Mouse (Mus musculus) kidney, embryonic 16.5 days (tissue): Measurements from ENCODE around the gene Man2a1. TPM values are rescaled to one million over a fixed set of nuclear protein-coding genes. Genes with fewer than 3 reads are reported as not detected.
A peak's percentile ranks its signal among the peaks of the same experiment; 100 is the strongest.

Source experiments
- ATAC-seq: fragments of 200-750 bp; cut with Nextera tagmentation; 2 replicates; pipeline ENCODE4 v1.8.0; 2017; ENCODE audit warnings: moderate TSS enrichment; ENCODE audit not compliant: low FRiP score, low TSS enrichment
- H3K27ac ChIP-seq: fragments of 300-500 bp; sonication (generic); 2 replicates; pipeline ENCODE4 v1.5.1; 2014; ENCODE audit warnings: low read length
- H3K27me3 ChIP-seq: fragments of 300-500 bp; sonication (generic); 2 replicates; pipeline ENCODE4 v1.6.1; 2014; ENCODE audit warnings: low read length, control low read depth, mixed read lengths; ENCODE audit not compliant: insufficient read depth
- H3K36me3 ChIP-seq: fragments of 300-500 bp; sonication (generic); 2 replicates; pipeline ENCODE4 v1.6.1; 2014; ENCODE audit warnings: low read length, control low read depth, mixed read lengths; ENCODE audit not compliant: insufficient read depth
- H3K4me1 ChIP-seq: fragments of 300-500 bp; sonication (generic); 2 replicates; pipeline ENCODE4 v1.6.1; 2014; ENCODE audit warnings: low read length, control low read depth, mixed read lengths; ENCODE audit not compliant: insufficient read depth
- H3K4me2 ChIP-seq: fragments of 300-500 bp; sonication (generic); replicated peaks from 2 replicates; pipeline ENCODE4 v1.6.1; 2014; ENCODE audit warnings: low read depth, low read length
- H3K4me3 ChIP-seq: fragments of 300-500 bp; sonication (generic); 2 replicates; pipeline ENCODE4 v1.5.1; 2014; ENCODE audit warnings: mild to moderate bottlenecking, low read length
- H3K9ac ChIP-seq: fragments of 300-500 bp; sonication (generic); replicated peaks from 2 replicates; pipeline ENCODE4 v1.6.1; 2014; ENCODE audit warnings: low read length
- H3K9me3 ChIP-seq: fragments of 300-500 bp; sonication (generic); 2 replicates; pipeline ENCODE4 v1.6.1; 2016; ENCODE audit warnings: low read length, control low read depth
- WGBS: fragments of 180-500 bp; shearing (Covaris S2); extraction: QIAGEN DNeasy Blood & Tissue Kit; methylation state at CpG from one replicate; pipeline ENCODE4 v1.1.7; 2014; 5-methylcytosine and 5-hydroxymethylcytosine counted together
- polyA plus RNA-seq: library from polyadenylated mRNA; unstranded; fragments of >200 nt; fragmentation: Nextera tagmentation; extraction: Ambion mirVana; gene quantifications from 2 replicates; pipeline ENCODE4 v1.2.1, GENCODE M21; 2015

Gene Man2a1
- polyA plus RNA-seq, 1 experiment from 2014 or later = 7.3 TPM

DNA sequence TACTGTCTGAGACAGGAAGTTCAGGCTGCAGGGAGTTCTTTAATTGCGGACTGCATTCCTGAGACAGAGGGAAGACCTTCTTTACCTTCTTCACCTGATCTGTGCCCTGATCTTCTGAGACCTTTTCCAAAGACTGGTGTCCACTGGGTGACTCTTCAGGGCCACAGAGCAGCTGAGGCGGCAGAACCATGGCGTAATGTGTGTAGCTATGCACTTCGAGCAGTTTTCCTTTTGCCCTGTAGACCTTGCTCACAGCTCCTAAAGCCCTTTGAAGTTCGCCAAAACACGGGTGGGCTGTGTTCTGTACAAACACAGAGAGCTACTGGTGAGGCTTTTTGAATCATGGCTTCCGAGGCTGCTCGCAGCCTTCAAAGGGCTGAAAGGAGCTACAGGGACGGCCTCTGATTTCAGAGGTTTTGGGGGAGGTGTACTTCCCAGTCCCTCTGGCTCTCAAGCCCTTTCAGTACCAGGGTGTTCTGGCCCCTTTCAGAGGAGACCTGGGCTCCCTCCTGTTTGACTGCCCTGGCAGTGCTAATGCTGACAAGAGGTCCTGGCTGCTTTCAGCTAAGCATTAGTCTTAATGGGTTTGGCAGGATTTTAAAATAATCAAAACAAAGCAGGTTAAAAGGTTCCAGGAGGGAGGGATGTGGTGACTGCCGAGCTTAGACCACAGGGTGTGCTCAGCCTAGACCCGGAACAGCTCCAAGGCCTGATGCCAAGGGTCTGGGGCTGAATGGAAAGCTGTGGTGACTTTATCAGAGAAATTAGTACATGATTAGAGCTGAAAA is 201.8 kb downstream of the Man2a1 start:
- no peaks in the 10 kb centered on the region for H3K27me3 ChIP-seq
- H3K4me3 ChIP-seq = no peak overlapping the region
- 25% methylated on average over 11 of the region's 11 CpGs for WGBS
- H3K9ac ChIP-seq = no peak overlapping the region
- peak; percentile 39; the same call in 1 of the 2 replicates for ATAC-seq
- no peaks in the 10 kb centered on the region for H3K36me3 ChIP-seq
- peaks cover 4% of the 10 kb centered on the region; the same call in 1 of the 2 replicates for H3K9me3 ChIP-seq
- H3K27ac ChIP-seq = no peak overlapping the region
- H3K4me2 ChIP-seq = 0 out of 2 replicates have a peak overlapping the region, but pooled peaks have one; percentile 6
- H3K4me1 ChIP-seq = no peaks in the 10 kb centered on the region; the same call in 1 of the 2 replicates

DNA sequence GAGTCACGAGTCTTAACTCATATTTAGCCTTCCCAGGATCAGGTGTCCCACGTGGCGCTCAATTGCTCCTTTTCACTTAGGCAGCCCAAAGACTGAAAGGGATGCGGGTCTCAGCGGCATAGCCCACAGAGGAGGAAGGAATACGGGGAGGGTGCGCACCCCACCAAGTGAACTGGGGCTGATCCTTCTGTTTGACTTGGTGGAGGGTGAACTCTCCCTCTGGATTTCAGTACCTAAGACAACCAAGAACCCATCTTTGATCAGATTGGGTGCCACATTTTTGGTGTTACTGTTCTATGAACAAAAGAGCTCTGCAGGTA is 202.4 kb downstream of the Man2a1 start:
- peaks cover 4% of the 10 kb centered on the region; the same call in 1 of the 2 replicates for H3K9me3 ChIP-seq
- ATAC-seq = no peak
- H3K4me2 ChIP-seq = no peak overlapping the region
- no peaks in the 10 kb centered on the region; the same call in 1 of the 2 replicates for H3K4me1 ChIP-seq
- H3K27me3 ChIP-seq = no peaks in the 10 kb centered on the region
- no peaks in the 10 kb centered on the region for H3K36me3 ChIP-seq
- H3K4me3 ChIP-seq = no peak overlapping the region
- no peak overlapping the region for H3K27ac ChIP-seq
- no peak overlapping the region for H3K9ac ChIP-seq
- WGBS = 77% methylated on average over 7 of the region's 7 CpGs

Other genes with a start within 250 kb of the Man2a1 start
- not detected in 2 replicates for gene 4930583I09Rik, start 235.3 kb downstream of the Man2a1 start, polyA plus RNA-seq